Mouse (Mus musculus): ENCODE results near the gene Dip2c. TPM values are rescaled to one million over a fixed set of nuclear protein-coding genes. Genes with fewer than 3 reads are reported as not detected.

Dip2c gene
- polyA plus RNA-seq, 1 experiment, result 8.4 TPM

DNA sequence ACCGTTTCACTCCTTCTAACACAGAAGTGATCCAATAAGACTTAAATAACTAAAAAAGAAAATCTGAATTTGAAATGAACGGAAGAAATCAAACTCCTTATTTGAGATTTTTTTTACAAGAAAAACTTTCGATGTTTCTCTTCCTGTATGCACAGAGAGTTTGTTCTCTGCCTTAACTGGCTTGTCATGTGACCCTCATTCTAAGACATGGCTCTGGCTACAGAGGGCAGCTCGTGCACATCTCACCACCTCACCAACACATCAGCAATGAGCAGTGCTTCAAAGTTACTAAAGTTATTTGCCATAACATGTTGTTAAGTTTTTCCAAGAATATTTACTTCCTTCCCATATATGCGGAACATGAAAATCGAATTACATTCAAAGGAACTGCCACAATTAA is 418.3 kb downstream of the Dip2c start:
- Histone ChIP-seq H3K27me3 (ENCODE audit: control insufficient read depth, insufficient read depth, low read length, poor library complexity, severe bottlenecking) (no peaks in the 10 kb centered on the region), H3K4me3 (ENCODE audit: low read depth, low read length) (no peak overlapping the region), H3K36me3 (ENCODE audit: control insufficient read depth, insufficient read depth, low read length, poor library complexity, severe bottlenecking) (no peaks in the 10 kb centered on the region), H3K9ac (ENCODE audit: low read depth, poor library complexity, severe bottlenecking) (no peak overlapping the region), H3K4me1 (ENCODE audit: control insufficient read depth, insufficient read depth, low read length) (no peaks in the 10 kb centered on the region), H3K27ac (ENCODE audit: insufficient read depth, low read length) (no peak overlapping the region), H3K9me3 (replicated peaks; ENCODE audit: control insufficient read depth, insufficient read depth, low read length, poor library complexity, severe bottlenecking) (no peaks in the 10 kb centered on the region)
- TF ChIP-seq EP300 (IDR thresholded peaks at IDR 0.05; ENCODE audit: insufficient read depth, low read depth, low read length), result no peak
- TF ChIP-seq POLR2A (IDR thresholded peaks at IDR 0.05; ENCODE audit: insufficient read depth, low read length), result no peak
- TF ChIP-seq CTCF (IDR thresholded peaks at IDR 0.05; ENCODE audit: low read depth, low read length), result no peak

DNA sequence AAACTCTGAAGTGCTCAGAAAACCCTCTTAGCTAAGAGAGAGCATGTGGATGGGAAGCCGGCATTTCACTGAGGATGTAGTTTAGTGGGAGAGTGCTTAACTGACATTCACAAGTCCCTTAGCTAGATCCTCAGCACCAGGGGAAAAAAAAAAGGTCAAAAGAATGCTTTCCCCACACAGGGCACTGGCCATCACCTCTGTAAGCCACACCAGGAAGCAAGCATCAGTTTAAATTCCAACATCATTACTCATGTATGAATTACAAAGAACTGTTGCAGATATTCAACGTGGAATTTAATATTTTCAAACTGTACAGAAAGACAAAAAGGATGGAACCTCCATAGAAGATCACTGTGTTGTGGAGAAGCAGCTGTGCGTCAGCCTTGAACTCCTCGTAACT is 419.1 kb downstream of the Dip2c start:
- Histone ChIP-seq H3K27ac (ENCODE audit: insufficient read depth, low read length) (no peak overlapping the region), H3K9me3 (replicated peaks; ENCODE audit: control insufficient read depth, insufficient read depth, low read length, poor library complexity, severe bottlenecking) (no peaks in the 10 kb centered on the region), H3K9ac (ENCODE audit: low read depth, poor library complexity, severe bottlenecking) (no peak overlapping the region), H3K4me3 (ENCODE audit: low read depth, low read length) (no peak overlapping the region), H3K36me3 (ENCODE audit: control insufficient read depth, insufficient read depth, low read length, poor library complexity, severe bottlenecking) (no peaks in the 10 kb centered on the region), H3K4me1 (ENCODE audit: control insufficient read depth, insufficient read depth, low read length) (no peaks in the 10 kb centered on the region), H3K27me3 (ENCODE audit: control insufficient read depth, insufficient read depth, low read length, poor library complexity, severe bottlenecking) (no peaks in the 10 kb centered on the region)
- TF ChIP-seq EP300 (IDR thresholded peaks at IDR 0.05; ENCODE audit: insufficient read depth, low read depth, low read length), result no peak
- TF ChIP-seq CTCF (IDR thresholded peaks at IDR 0.05; ENCODE audit: low read depth, low read length), result no peak
- TF ChIP-seq POLR2A (IDR thresholded peaks at IDR 0.05; ENCODE audit: insufficient read depth, low read length), result no peak

DNA sequence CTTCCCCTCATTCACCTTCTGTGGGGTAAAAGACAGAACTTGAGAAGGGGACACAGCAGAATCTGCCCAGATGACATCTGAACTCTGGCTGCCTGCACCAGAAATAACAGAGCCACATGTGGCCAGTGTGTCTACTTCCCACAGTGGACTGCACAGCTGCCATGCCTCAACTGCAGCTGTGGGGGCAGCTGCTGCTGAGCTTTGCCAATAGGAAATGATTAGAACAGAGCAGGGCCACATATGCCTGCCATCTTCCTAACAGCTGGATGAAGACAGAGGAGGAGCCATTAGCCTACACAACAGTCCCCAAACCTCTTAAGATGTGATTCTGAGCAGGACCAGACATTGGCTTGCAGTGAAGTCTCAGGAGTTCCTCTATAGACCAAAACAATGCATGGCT is 419.5 kb downstream of the Dip2c start:
- H3K4me1 ChIP-seq (ENCODE audit: control insufficient read depth, insufficient read depth, low read length), result no peaks in the 10 kb centered on the region
- TF ChIP-seq CTCF (IDR thresholded peaks at IDR 0.05; ENCODE audit: low read depth, low read length) (no peak), POLR2A (IDR thresholded peaks at IDR 0.05; ENCODE audit: insufficient read depth, low read length) (no peak), EP300 (IDR thresholded peaks at IDR 0.05; ENCODE audit: insufficient read depth, low read depth, low read length) (no peak)
- no peaks in the 10 kb centered on the region for H3K36me3 ChIP-seq (ENCODE audit: control insufficient read depth, insufficient read depth, low read length, poor library complexity, severe bottlenecking)
- no peaks in the 10 kb centered on the region for H3K9me3 ChIP-seq (replicated peaks; ENCODE audit: control insufficient read depth, insufficient read depth, low read length, poor library complexity, severe bottlenecking)
- no peaks in the 10 kb centered on the region for H3K27me3 ChIP-seq (ENCODE audit: control insufficient read depth, insufficient read depth, low read length, poor library complexity, severe bottlenecking)
- H3K4me3 ChIP-seq (ENCODE audit: low read depth, low read length), result no peak overlapping the region
- no peak overlapping the region for H3K27ac ChIP-seq (ENCODE audit: insufficient read depth, low read length)
- H3K9ac ChIP-seq (ENCODE audit: low read depth, poor library complexity, severe bottlenecking), result no peak overlapping the region

DNA sequence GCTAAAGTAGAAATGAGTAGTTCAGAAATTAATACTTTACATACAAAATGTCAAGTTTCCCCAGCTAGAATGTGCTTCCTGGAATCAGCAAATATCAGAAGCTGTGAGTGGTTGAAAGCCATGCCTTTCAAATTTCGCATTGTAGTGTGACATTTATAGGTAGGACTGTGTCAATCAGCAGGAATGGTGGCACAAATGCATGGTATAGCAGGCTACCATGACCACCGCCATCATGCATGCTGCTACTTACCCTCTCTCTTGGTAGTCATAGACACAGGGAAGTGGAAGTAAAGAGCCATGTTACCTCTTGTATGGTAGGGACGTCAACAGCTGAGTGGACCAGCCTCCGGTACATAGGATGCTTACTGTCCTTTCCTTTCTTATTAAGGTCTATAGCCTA is 421.0 kb downstream of the Dip2c start:
- H3K4me1 ChIP-seq (ENCODE audit: control insufficient read depth, insufficient read depth, low read length), result no peaks in the 10 kb centered on the region
- H3K4me3 ChIP-seq (ENCODE audit: low read depth, low read length), result no peak overlapping the region
- H3K27me3 ChIP-seq (ENCODE audit: control insufficient read depth, insufficient read depth, low read length, poor library complexity, severe bottlenecking), result no peaks in the 10 kb centered on the region
- H3K36me3 ChIP-seq (ENCODE audit: control insufficient read depth, insufficient read depth, low read length, poor library complexity, severe bottlenecking), result no peaks in the 10 kb centered on the region
- H3K27ac ChIP-seq (ENCODE audit: insufficient read depth, low read length), result no peak overlapping the region
- no peak overlapping the region for H3K9ac ChIP-seq (ENCODE audit: low read depth, poor library complexity, severe bottlenecking)
- TF ChIP-seq EP300 (IDR thresholded peaks at IDR 0.05; ENCODE audit: insufficient read depth, low read depth, low read length), result no peak
- no peak for TF ChIP-seq POLR2A (IDR thresholded peaks at IDR 0.05; ENCODE audit: insufficient read depth, low read length)
- TF ChIP-seq CTCF (IDR thresholded peaks at IDR 0.05; ENCODE audit: low read depth, low read length), result no peak
- no peaks in the 10 kb centered on the region for H3K9me3 ChIP-seq (replicated peaks; ENCODE audit: control insufficient read depth, insufficient read depth, low read length, poor library complexity, severe bottlenecking)

DNA sequence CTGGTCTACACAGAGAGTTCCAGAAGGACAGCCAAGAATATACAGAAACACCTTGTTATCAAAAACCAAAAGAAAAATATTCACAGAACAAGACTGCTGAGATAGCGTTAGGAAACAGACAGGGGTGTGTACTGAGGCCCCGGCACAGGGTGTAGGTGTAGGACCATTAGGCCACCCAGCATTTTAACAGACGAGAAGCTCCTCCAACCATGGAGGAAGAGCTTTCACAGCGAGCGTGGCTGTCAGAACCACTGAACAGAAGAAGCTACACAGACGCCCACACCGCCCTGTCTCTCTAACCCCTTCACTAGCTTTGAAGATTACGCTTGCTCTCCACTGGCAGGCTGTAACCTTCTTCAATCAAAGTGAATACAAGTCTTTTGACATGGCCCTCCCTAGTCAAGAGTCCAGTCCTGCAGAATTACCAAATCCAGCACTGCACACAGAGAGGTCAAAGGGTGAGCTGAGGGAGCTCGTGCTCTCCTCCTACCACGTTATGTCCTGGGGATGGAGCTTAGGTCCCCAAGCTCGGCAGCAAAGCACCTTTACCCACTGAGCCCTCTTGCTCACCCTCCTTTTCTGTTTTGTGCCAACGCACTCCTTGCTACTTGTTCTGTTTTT is 426.4 kb downstream of the Dip2c start:
- Histone ChIP-seq H3K4me1 (ENCODE audit: control insufficient read depth, insufficient read depth, low read length) (no peaks in the 10 kb centered on the region), H3K4me3 (ENCODE audit: low read depth, low read length) (no peak overlapping the region), H3K36me3 (ENCODE audit: control insufficient read depth, insufficient read depth, low read length, poor library complexity, severe bottlenecking) (no peaks in the 10 kb centered on the region), H3K27me3 (ENCODE audit: control insufficient read depth, insufficient read depth, low read length, poor library complexity, severe bottlenecking) (no peaks in the 10 kb centered on the region), H3K9me3 (replicated peaks; ENCODE audit: control insufficient read depth, insufficient read depth, low read length, poor library complexity, severe bottlenecking) (no peaks in the 10 kb centered on the region), H3K9ac (ENCODE audit: low read depth, poor library complexity, severe bottlenecking) (no peak overlapping the region), H3K27ac (ENCODE audit: insufficient read depth, low read length) (no peak overlapping the region)
- no peak for TF ChIP-seq POLR2A (IDR thresholded peaks at IDR 0.05; ENCODE audit: insufficient read depth, low read length)

DNA sequence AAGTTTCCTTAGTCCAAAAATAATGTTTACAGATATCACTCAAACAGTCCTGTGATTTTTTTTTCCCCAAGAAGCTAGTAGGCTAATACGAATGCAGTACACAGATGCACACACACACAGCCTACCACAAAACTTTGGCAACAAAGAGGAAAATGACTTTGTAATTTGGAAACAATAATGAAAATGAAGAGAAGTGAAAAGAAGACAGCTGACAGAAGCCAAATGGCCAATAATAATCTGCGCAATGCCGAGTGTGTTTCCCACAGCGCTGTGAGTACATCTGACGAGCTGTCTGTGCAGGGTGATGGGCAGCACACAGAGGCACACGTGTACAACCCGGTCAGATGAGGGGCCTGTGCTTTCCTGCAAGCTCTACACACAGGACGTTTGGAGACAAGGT is 430.4 kb downstream of the Dip2c start:
- H3K4me3 ChIP-seq (ENCODE audit: low read depth, low read length), result no peak overlapping the region
- H3K9me3 ChIP-seq (replicated peaks; ENCODE audit: control insufficient read depth, insufficient read depth, low read length, poor library complexity, severe bottlenecking), result no peaks in the 10 kb centered on the region
- no peaks in the 10 kb centered on the region for H3K27me3 ChIP-seq (ENCODE audit: control insufficient read depth, insufficient read depth, low read length, poor library complexity, severe bottlenecking)
- no peak overlapping the region for H3K9ac ChIP-seq (ENCODE audit: low read depth, poor library complexity, severe bottlenecking)
- H3K4me1 ChIP-seq (ENCODE audit: control insufficient read depth, insufficient read depth, low read length), result no peaks in the 10 kb centered on the region
- H3K36me3 ChIP-seq (ENCODE audit: control insufficient read depth, insufficient read depth, low read length, poor library complexity, severe bottlenecking), result no peaks in the 10 kb centered on the region
- no peak for TF ChIP-seq POLR2A (IDR thresholded peaks at IDR 0.05; ENCODE audit: insufficient read depth, low read length)
- no peak overlapping the region for H3K27ac ChIP-seq (ENCODE audit: insufficient read depth, low read length)
